Mouse (Mus musculus): ENCODE measurements at regions not wholly inside any gene's neighbourhood (a gene's known extent, or its start where the extent isn't known, plus 50 kb on each side); places are given as distances from the start of the nearest gene placed in this dataset.

GRCm38 (mm10) chr4:94385703-94386102 lies 170.6 kb upstream of the Gm10306 start:
- TF ChIP-seq CTCF (IDR thresholded peaks at IDR 0.05) = no peak
- TF ChIP-seq EP300 (IDR thresholded peaks at IDR 0.05) = no peak
